Mouse (Mus musculus) CD8-positive naive resting alpha-beta T cell, adult 2 months (primary cell): ENCODE results near the gene Thnsl2.
A peak's percentile ranks its signal among the peaks of the same experiment; 100 is the strongest.

Experiments used
- DNase-seq, 2 experiments: peaks; one replicate each; pipeline ENCODE4 v3.0.0; 2022; ENCODE audit warnings: low read depth in 2 of 2, low spot score in 2 of 2

Thnsl2 gene

DNA sequence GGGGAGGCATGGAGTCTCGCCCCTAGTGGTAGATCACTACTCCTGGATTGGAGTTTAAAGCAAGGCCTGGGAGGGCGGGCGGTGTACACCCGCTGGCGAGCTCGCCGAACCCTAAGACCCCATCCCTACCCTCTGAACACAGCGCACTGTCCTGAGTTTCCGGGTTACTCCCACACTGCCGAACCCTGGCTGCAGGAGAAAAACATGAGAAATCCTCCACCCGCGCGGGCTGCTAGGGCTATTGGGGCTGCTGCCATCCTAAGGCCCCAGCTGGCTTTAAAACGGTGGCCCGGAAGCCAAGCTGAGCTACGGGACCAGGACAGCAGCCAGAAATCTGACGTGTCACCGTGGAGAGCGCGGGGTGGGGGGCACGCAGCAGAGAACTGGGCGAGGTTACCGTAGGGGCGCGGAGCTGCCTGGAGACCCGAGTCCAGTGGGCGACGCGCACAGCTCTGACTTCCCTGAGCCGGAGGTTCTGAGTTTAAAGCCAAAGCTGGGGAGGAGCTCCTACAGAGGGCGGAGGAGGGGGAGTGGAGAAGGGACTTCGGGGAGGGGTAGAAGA, at the start of gene Thnsl2:
Gene Thnsl2, minus strand, starts transcription at position 546 of the 562 bp plus-strand sequence.
- DNase-seq: peak; percentile 47 to 56

- DNase-seq: no peak
Measured at GRCm38 (mm10) chr6:71193151-71193740, 49.0 kb upstream of the Thnsl2 start.

DNA sequence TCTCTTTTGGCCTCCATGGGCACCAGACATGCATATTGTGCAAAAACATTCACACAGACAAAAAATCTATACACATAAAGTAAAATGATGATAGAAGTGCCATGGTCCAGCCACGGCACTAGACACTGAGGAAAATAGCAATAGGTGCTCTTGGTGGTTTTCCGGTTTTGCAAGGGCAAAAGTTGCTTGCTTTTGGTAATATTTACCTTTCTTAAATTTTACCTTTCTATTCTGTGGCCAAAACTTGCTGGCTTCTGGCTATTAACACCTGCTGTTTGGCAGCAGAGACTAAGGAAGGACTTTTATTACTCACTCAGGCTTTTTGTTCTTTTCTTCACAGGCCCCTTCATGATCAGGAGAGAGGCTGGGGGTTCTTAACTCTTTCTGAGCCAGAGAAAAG, 46.3 kb upstream of the Thnsl2 start:
- no peak for DNase-seq

DNA sequence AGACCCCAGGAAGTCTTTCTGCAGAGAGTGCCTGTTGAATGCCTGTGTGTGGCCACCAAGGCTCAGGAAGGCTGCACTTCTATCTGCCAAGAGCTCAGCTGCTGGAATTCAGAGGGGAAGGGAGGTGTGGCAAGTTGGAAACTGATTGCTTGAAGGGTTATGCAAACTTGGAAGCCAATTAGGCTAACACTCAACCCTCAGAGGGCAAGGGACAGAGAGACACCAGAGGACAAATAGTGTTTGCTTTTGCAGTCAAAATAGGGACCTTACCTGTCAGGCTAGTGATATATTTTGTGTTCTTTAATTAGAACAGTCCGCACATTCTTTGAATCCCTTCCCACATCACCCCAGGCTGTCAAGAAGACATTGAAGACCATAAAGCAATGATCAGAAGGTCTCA, 45.3 kb upstream of the Thnsl2 start:
- no peak for DNase-seq

DNA sequence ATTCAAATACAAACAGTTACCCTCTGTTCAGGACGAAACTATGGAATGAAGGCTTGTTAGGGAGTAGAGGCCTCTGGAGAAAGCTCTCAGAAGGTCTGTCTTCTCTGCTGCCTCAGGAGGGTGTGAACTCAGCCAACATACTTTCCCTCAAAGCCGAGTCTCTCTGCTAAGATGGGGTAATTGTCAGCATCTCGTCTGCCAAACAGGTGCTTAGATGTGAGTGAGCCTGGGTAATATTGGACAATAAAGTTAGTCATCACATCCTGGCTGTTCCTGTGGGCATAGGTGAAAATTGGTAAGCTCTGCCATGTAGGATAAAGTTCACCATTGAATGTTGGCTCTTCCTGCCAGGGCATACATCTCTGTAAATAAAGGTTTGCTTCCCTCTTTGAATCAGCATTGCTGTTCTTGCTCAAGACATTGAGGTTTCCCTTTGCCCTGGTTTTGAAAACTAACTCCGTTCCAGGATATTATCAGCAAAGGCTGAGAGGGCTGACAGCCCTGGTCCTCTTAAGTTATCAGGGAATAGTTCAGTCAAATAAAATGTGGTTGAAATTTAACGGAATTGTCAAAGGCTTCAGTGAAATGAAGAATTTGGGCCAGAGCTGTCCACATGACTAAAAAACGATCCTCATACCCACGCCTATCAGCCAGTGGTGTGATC, 40.8 kb upstream of the Thnsl2 start:
- no peak for DNase-seq

GRCm38 (mm10) chr6:71180596-71180995, 36.4 kb upstream of the Thnsl2 start:
- no peak for DNase-seq

- no peak for DNase-seq
Measured at GRCm38 (mm10) chr6:71172812-71173580, 28.8 kb upstream of the Thnsl2 start.

GRCm38 (mm10) chr6:71166551-71167169, 22.4 kb upstream of the Thnsl2 start:
- peak; percentile 19 to 42 for DNase-seq

DNA sequence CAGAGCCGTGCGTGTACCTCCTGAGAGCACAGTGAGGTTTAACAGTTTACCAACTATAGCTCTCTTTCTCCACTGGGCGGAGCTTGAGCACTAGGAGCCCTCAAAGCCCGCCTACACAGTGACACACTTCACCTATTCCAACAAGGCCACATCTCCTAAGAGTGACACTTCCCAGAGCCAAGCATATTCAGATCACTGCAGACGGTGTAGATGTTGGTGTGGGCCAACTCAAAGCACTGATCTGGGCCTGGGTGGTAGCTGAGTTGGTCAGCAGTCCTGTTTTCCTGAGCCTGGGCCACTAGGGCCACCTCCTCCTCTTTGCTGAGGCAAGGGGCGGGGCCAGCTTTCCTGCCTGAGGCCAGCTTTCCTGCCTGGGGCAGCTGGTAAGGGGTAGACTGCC, 20.2 kb upstream of the Thnsl2 start:
- no peak for DNase-seq

- peak; percentile 27 to 41 for DNase-seq
Measured at GRCm38 (mm10) chr6:71162269-71162668, 18.0 kb upstream of the Thnsl2 start.

- DNase-seq: no peak
Measured at GRCm38 (mm10) chr6:71161290-71161689, 17.1 kb upstream of the Thnsl2 start.

DNA sequence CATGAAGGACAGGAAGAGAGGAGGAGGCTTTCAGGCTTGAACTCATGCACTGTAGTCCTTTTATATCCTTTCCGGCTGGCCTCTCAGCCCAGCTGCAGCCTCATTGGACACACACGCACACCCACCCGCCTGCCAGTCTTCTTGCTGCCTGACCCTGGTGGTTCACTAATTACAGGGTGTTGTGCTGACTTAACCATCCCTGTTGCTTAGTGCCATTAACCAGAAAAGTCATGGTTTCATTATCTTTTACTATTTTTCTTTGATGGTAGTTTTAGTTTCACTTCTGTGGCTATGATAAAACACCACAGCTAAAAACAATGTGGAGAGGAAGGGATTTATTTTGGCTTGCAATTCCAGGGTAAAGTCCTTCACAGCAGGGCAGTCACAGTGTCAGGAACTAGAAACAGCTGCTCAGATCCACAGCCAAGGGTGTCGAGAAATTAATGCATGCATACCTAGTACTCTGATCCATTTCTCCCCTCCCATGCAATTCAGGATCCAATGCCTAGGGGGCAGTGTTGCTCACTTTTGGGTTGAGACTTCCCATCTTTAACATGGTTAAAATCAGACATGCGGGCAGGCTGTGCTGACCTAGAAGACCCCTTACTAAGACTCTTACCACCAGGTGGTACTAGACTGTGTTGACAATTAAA, 12.6 kb upstream of the Thnsl2 start:
- peak; percentile 29 to 61 for DNase-seq

GRCm38 (mm10) chr6:71154861-71155260, 10.6 kb upstream of the Thnsl2 start:
- peak; percentile 25 to 51 for DNase-seq

GRCm38 (mm10) chr6:71153486-71153885, 9.2 kb upstream of the Thnsl2 start:
- DNase-seq: no peak

- no peak for DNase-seq
Measured at GRCm38 (mm10) chr6:71151098-71151497, 6.9 kb upstream of the Thnsl2 start.

GRCm38 (mm10) chr6:71149534-71149933, 5.3 kb upstream of the Thnsl2 start:
- peak; percentile 47 to 58 for DNase-seq

- no peak for DNase-seq
Measured at GRCm38 (mm10) chr6:71148336-71148735, 4.1 kb upstream of the Thnsl2 start.

DNA sequence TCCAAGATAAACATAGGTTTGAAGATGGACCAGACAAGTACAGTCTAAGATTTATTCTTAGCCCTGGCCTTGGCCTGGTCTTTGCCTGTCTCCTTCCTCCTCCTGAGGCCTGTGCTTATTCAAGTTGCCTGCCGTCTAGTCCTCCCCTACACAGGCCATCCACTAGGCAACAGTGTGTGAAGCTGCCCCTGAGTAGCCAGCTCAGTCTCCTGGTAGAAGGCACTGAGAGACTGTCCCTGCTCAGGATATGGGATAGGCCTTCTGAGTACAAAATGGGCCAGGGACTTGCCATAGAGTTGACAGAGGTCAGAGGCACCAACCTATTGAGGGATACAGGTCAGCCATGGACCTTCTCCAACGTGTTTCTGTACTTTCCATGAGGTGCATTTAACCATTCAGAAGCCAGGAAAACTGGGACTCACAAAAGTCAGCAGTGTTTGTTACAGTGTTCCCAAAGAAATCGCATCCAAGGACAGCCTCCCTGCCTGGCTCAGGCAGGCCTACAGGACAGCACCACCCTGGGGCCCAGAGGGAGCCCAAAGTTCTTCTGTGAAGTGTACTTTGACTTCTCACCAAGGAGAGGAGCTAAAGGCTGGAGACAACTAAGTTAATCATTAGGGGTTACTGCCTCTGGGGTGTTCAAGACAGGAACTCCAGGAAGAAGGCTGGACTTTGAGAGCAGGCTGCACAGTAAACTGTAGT, 1.2 kb upstream of the Thnsl2 start:
- no peak for DNase-seq

DNA sequence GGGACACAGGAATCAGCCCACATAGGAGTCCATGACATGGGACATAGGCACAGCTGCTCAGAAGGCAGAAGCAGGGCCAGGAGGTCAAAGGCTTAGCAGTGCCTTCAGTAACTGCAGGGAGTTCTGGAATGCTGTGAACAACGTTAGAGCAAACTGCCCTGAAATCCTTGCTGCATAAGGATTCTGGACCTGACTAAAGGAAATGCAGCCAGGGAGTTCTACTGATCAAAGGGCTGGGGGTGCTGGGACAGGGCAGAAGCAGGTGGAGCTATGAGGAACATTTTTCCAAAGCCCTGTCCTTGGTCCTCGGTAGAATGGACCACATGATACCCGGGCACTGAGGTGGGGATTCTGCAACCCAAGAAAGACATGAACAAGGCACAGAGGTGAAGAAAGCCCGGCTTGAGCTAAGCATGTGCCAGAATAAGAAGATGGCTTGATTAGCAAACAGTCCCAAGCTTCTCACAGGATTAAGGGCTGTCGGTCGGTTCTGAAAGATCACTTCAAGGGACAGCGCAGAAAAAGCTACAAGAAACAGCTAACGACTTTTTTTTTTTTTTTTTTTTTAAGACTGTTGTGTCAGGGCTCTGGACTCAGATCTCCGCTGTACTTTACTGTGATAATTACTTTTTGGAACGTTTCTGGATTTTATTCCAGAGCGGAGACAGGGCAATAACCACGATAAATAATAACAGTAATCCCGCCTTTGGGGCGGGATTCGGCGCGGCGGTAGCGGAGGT, 915 bp downstream of the Thnsl2 start:
- no peak for DNase-seq

GRCm38 (mm10) chr6:71135031-71135430, 9.2 kb downstream of the Thnsl2 start:
- DNase-seq: no peak
